Mouse (Mus musculus): ENCODE measurements around the gene Otol1. TPM values are rescaled to one million over a fixed set of nuclear protein-coding genes. Genes with fewer than 3 reads are reported as not detected.

The Otol1 gene
- polyA plus RNA-seq, 1 experiment from 2014 or later = not detected

- Histone ChIP-seq H3K4me2 (ENCODE audit: low read depth, low read length) (no peak overlapping the region), H3K27me3 (ENCODE audit: insufficient read depth, low read length) (no peaks in the 10 kb centered on the region), H3K9ac (replicated peaks) (no peak overlapping the region), H3K4me1 (ENCODE audit: insufficient read depth) (no peaks in the 10 kb centered on the region), H3K36me3 (replicated peaks; ENCODE audit: insufficient read depth, low read length) (no peaks in the 10 kb centered on the region), H3K9me3 (ENCODE audit: low read length) (no peaks in the 10 kb centered on the region), H3K4me3 (ENCODE audit: low read depth, low read length) (no peak overlapping the region), H3K27ac (ENCODE audit: low read depth) (no peak overlapping the region)
- TF ChIP-seq EP300 (IDR thresholded peaks at IDR 0.05; ENCODE audit: low read depth) (no peak), CTCF (IDR thresholded peaks at IDR 0.05; ENCODE audit: low read depth) (no peak)
- WGBS (ENCODE audit: insufficient replicate concordance) = 45% methylated on average over 4 of the region's 4 CpGs
- ATAC-seq (no peak), DNase-seq (no peak)
Observed at GRCm38 (mm10) chr3:70035593-70035992, 28.2 kb downstream of the Otol1 start.

Other genes starting within 250 kb of the Otol1 start
- 0.22 and 0.38 TPM in 2 replicates for gene Sptssb, start 147.7 kb upstream of the Otol1 start, polyA plus RNA-seq (2015; fragmentation: Nextera tagmentation; extraction: Ambion mirVana)